Mouse (Mus musculus) lung, adult 2 months (tissue): ENCODE measurements at regions not wholly inside any gene's neighbourhood (a gene's known extent, or its start where the extent isn't known, plus 50 kb on each side); places are given as distances from the start of the nearest gene placed in this dataset.

Experiments
- CTCF ChIP-seq: fragments of 200-500 bp; IDR thresholded peaks from 2 replicates; pipeline ENCODE4 v1.5.1; 2011; ENCODE audit warnings: mild to moderate bottlenecking, low read length, control low read depth; ENCODE audit not compliant: insufficient read depth
- POLR2A ChIP-seq: fragments of 200-500 bp; IDR thresholded peaks from 2 replicates; pipeline ENCODE4 v1.6.1; 2011; ENCODE audit warnings: low read depth, mild to moderate bottlenecking, control low read depth, low read length, borderline replicate concordance; ENCODE audit errors: extremely low read depth

DNA sequence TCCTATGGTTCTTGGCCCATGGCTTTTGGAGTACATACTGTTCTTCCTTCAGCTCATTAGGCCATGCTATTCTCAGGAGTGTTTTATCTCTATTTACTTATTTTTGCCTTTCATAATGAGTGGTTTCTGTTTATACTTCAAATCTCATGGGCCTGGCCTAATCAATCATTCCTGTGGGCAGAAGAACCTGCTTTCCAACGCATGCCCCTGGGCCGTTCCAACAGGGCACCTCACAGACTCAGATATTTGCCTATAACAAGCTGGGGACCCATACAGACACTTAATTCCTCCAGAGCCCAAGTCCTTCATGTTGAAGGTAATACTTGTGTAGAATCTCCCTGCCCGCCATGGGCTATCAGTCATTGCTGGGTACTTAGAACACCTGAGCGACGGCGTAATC is 59.7 kb upstream of the Slc45a1 start:
- TF ChIP-seq POLR2A (no peak), CTCF (no peak)
